Mouse (Mus musculus): ENCODE results near the gene Fam19a1. TPM values are rescaled to one million over a fixed set of nuclear protein-coding genes. Genes with fewer than 3 reads are reported as not detected.
A peak's percentile ranks its signal among the peaks of the same experiment; 100 is the strongest.

Fam19a1 gene
- polyA plus RNA-seq, 1 experiment from 2014 or later = 7.4 TPM

GRCm38 (mm10) chr6:96376773-96377172 lies 263.8 kb downstream of the Fam19a1 start:
- WGBS = 44% methylated on average over 3 of the region's 3 CpGs
- Histone ChIP-seq H3K9me3 (no peaks in the 10 kb centered on the region), H3K27ac (no peak overlapping the region), H3K4me3 (no peak overlapping the region), H3K9ac (no peak overlapping the region), H3K27me3 (no peaks in the 10 kb centered on the region), H3K4me1 (no peaks in the 10 kb centered on the region), H3K36me3 (no peaks in the 10 kb centered on the region), H3K4me2 (replicated peaks) (no peak overlapping the region)
- no peak for ATAC-seq (ENCODE audit: low FRiP score, low read depth)

GRCm38 (mm10) chr6:96379229-96379628 lies 266.3 kb downstream of the Fam19a1 start:
- Histone ChIP-seq H3K27me3 (no peaks in the 10 kb centered on the region), H3K9ac (no peak overlapping the region), H3K4me1 (no peaks in the 10 kb centered on the region), H3K36me3 (no peaks in the 10 kb centered on the region), H3K4me2 (replicated peaks) (no peak overlapping the region), H3K9me3 (no peaks in the 10 kb centered on the region), H3K4me3 (no peak overlapping the region), H3K27ac (no peak overlapping the region)
- 32% methylated on average over 4 of the region's 4 CpGs for WGBS
- ATAC-seq (ENCODE audit: low FRiP score, low read depth) = no peak

DNA sequence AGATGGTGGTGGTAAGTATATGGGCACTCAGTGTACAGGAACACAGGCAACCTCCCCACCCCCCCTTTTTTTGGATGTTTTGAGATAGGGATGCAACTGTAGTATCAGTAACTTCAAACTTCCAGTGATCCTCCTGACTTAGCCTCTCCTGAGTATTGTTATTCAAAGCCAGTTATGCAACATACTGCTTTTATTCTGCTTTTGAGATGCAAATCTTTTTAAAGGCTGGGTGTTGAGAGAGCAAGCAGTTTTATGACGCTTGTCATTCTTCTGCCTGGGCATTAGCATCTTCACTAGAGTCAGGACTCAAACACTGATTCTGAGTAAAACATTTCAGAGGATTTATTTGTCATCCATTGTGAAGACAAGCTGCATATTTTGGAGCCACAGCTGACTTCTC lies 271.5 kb downstream of the Fam19a1 start:
- no peak overlapping the region for H3K9ac ChIP-seq
- no peak overlapping the region for H3K4me2 ChIP-seq (replicated peaks)
- no peak overlapping the region for H3K27ac ChIP-seq
- H3K9me3 ChIP-seq = no peaks in the 10 kb centered on the region
- H3K4me1 ChIP-seq = no peaks in the 10 kb centered on the region
- H3K27me3 ChIP-seq = no peaks in the 10 kb centered on the region
- no peak overlapping the region for H3K4me3 ChIP-seq
- H3K36me3 ChIP-seq = no peaks in the 10 kb centered on the region
- WGBS = 70% methylated on average over 1 of the region's 1 CpGs
- no peak for ATAC-seq (ENCODE audit: low FRiP score, low read depth)

DNA sequence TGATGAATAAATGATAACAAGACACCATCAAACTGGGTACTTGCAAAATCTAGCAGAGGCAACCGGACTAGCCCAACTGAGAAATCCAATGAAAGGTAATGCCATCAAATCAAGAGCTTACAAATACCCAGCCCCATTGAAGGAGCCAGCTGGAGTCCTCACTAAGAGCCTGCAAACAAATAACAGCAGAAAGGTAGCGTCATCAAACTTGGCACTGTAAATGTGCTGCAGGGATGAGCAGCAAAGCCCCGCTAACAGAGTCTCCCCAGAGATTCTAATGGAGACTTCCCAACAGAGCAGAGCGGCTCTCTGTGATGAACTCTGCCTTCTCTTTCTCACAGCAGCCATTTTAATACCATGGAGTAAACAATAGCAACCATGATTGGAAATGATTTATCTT lies 305.9 kb downstream of the Fam19a1 start:
- Histone ChIP-seq H3K4me2 (replicated peaks) (no peak overlapping the region), H3K9me3 (no peaks in the 10 kb centered on the region), H3K36me3 (no peaks in the 10 kb centered on the region), H3K4me3 (no peak overlapping the region), H3K27ac (no peak overlapping the region), H3K27me3 (no peaks in the 10 kb centered on the region), H3K9ac (no peak overlapping the region), H3K4me1 (peaks cover 5% of the 10 kb centered on the region; the same call in 1 of the 2 replicates)
- no peak for ATAC-seq (ENCODE audit: low FRiP score, low read depth)
- WGBS = 89% methylated on average over 4 of the region's 4 CpGs

GRCm38 (mm10) chr6:96419704-96420382 lies 306.9 kb downstream of the Fam19a1 start:
- Histone ChIP-seq H3K27ac (no peak overlapping the region), H3K4me2 (replicated peaks) (no peak overlapping the region), H3K9ac (no peak overlapping the region), H3K9me3 (no peaks in the 10 kb centered on the region), H3K4me1 (peaks cover 5% of the 10 kb centered on the region; the same call in 1 of the 2 replicates), H3K27me3 (no peaks in the 10 kb centered on the region), H3K4me3 (no peak overlapping the region), H3K36me3 (no peaks in the 10 kb centered on the region)
- WGBS = 77% methylated on average over 5 of the region's 5 CpGs
- no peak for ATAC-seq (ENCODE audit: low FRiP score, low read depth)

GRCm38 (mm10) chr6:96420515-96420914 lies 307.6 kb downstream of the Fam19a1 start:
- Histone ChIP-seq H3K27me3 (no peaks in the 10 kb centered on the region), H3K4me1 (peaks cover 5% of the 10 kb centered on the region; the same call in 1 of the 2 replicates), H3K9me3 (no peaks in the 10 kb centered on the region), H3K9ac (no peak overlapping the region), H3K4me2 (replicated peaks) (no peak overlapping the region), H3K36me3 (no peaks in the 10 kb centered on the region), H3K27ac (no peak overlapping the region), H3K4me3 (no peak overlapping the region)
- peak; percentile 67; the same call in 1 of the 2 replicates for ATAC-seq (ENCODE audit: low FRiP score, low read depth)
- WGBS = 47% methylated on average over 2 of the region's 2 CpGs

- no peaks in the 10 kb centered on the region for H3K27me3 ChIP-seq
- H3K4me3 ChIP-seq = no peak overlapping the region
- no peak overlapping the region for H3K9ac ChIP-seq
- H3K9me3 ChIP-seq = no peaks in the 10 kb centered on the region
- no peaks in the 10 kb centered on the region for H3K4me1 ChIP-seq
- no peak overlapping the region for H3K4me2 ChIP-seq (replicated peaks)
- no peak for ATAC-seq (ENCODE audit: low FRiP score, low read depth)
- H3K27ac ChIP-seq = no peak overlapping the region
- no peaks in the 10 kb centered on the region for H3K36me3 ChIP-seq
- WGBS = 64% methylated on average over 6 of the region's 6 CpGs
These were observed 316.4 kb downstream of the Fam19a1 start for GRCm38 (mm10) chr6:96429390-96429789.

DNA sequence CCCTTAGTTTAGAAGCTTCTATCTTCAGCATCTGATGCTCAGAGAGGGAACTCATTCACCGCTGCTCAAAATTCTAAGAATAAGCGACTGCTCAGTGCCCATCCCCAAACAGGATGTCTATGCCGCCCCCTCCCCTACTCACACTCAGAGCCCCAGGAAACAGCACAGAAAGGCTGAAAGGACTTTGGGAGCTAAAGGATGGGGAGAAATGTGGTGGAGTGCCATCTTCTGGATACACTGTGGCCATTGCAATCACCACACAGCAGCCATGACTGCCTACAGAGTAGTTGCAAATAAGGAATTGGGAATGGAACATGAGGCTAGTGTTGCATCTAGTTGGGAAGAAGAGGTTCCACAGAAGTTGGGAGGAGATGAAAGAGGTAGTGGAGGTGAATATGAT lies 319.4 kb downstream of the Fam19a1 start:
- ATAC-seq (ENCODE audit: low FRiP score, low read depth) = no peak
- no peak overlapping the region for H3K9ac ChIP-seq
- H3K27ac ChIP-seq = no peak overlapping the region
- H3K9me3 ChIP-seq = no peaks in the 10 kb centered on the region
- WGBS = 70% methylated on average over 3 of the region's 3 CpGs
- peaks cover 5% of the 10 kb centered on the region; the same call in 1 of the 2 replicates for H3K4me1 ChIP-seq
- H3K36me3 ChIP-seq = no peaks in the 10 kb centered on the region
- H3K4me3 ChIP-seq = no peak overlapping the region
- no peak overlapping the region for H3K4me2 ChIP-seq (replicated peaks)
- H3K27me3 ChIP-seq = no peaks in the 10 kb centered on the region

GRCm38 (mm10) chr6:96433896-96434295 lies 320.9 kb downstream of the Fam19a1 start:
- H3K4me2 ChIP-seq (replicated peaks) = no peak overlapping the region
- H3K4me1 ChIP-seq = peaks cover 5% of the 10 kb centered on the region; the same call in 1 of the 2 replicates
- no peak overlapping the region for H3K4me3 ChIP-seq
- no peak overlapping the region for H3K27ac ChIP-seq
- no peak for ATAC-seq (ENCODE audit: low FRiP score, low read depth)
- 92% methylated on average over 1 of the region's 1 CpGs for WGBS
- no peaks in the 10 kb centered on the region for H3K9me3 ChIP-seq
- no peak overlapping the region for H3K9ac ChIP-seq
- no peaks in the 10 kb centered on the region for H3K36me3 ChIP-seq
- no peaks in the 10 kb centered on the region for H3K27me3 ChIP-seq

GRCm38 (mm10) chr6:96435545-96435944 lies 322.6 kb downstream of the Fam19a1 start:
- H3K9me3 ChIP-seq = no peaks in the 10 kb centered on the region
- no peak overlapping the region for H3K9ac ChIP-seq
- WGBS = 12% methylated on average over 2 of the region's 2 CpGs
- H3K27ac ChIP-seq = 0 out of 2 replicates have a peak overlapping the region, but pooled peaks have one; percentile 6
- H3K36me3 ChIP-seq = no peaks in the 10 kb centered on the region
- no peak overlapping the region for H3K4me3 ChIP-seq
- peaks cover 5% of the 10 kb centered on the region; the same call in 1 of the 2 replicates for H3K4me1 ChIP-seq
- no peak overlapping the region for H3K4me2 ChIP-seq (replicated peaks)
- ATAC-seq (ENCODE audit: low FRiP score, low read depth) = no peak
- no peaks in the 10 kb centered on the region for H3K27me3 ChIP-seq

GRCm38 (mm10) chr6:96437814-96438213 lies 324.9 kb downstream of the Fam19a1 start:
- Histone ChIP-seq H3K4me1 (peaks cover 5% of the 10 kb centered on the region; the same call in 1 of the 2 replicates), H3K36me3 (no peaks in the 10 kb centered on the region), H3K9me3 (no peaks in the 10 kb centered on the region), H3K4me2 (replicated peaks) (no peak overlapping the region), H3K27me3 (no peaks in the 10 kb centered on the region), H3K27ac (no peak overlapping the region), H3K4me3 (no peak overlapping the region), H3K9ac (no peak overlapping the region)
- WGBS = 35% methylated on average over 3 of the region's 3 CpGs
- peak; percentile 57; the same call in 1 of the 2 replicates for ATAC-seq (ENCODE audit: low FRiP score, low read depth)

DNA sequence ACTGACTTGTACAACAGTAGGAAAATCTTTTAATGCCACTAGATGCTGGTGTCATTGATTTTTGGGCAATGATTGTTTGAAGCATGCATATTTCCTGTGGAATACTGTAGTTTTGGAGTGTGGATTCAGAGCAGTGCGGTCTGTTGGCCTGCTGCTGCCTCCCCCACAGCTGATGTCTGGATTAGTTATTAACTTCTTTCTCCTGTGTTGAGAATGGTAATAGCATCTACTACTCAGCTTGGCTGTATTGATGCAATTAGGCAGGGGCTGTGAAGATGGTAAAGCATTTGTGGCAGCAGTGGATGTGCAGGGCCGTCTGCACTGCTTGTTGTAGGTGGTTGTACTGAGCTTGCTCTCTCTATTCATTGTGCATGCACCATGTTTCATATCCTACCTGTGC lies 326.5 kb downstream of the Fam19a1 start:
- Histone ChIP-seq H3K27me3 (no peaks in the 10 kb centered on the region), H3K4me3 (no peak overlapping the region), H3K9me3 (no peaks in the 10 kb centered on the region), H3K4me1 (peaks cover 5% of the 10 kb centered on the region; the same call in 1 of the 2 replicates), H3K36me3 (no peaks in the 10 kb centered on the region), H3K4me2 (replicated peaks) (no peak overlapping the region), H3K27ac (no peak overlapping the region), H3K9ac (no peak overlapping the region)
- no peak for ATAC-seq (ENCODE audit: low FRiP score, low read depth)
- WGBS = 59% methylated on average over 2 of the region's 2 CpGs

DNA sequence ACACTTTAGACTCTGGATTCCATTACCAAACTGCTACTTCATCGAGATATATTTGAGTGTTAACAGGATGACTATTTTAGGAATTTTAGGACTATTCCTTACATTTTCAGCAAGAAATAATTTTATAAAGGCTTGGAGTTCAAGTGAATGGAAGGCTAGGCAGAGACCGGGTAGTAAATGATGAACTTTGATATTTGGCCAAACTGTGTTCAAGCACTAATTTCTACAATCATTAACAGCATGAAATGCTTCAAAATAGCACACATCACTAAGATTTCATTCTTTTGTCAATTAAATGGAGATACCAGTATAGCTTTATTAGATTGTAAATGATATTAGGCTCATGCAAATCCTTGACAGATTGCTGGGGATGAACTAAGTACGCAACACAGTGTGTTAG lies 329.0 kb downstream of the Fam19a1 start:
- no peaks in the 10 kb centered on the region; the same call in 1 of the 2 replicates for H3K4me1 ChIP-seq
- 91% methylated on average over 3 of the region's 3 CpGs for WGBS
- H3K9me3 ChIP-seq = no peaks in the 10 kb centered on the region
- no peak overlapping the region for H3K27ac ChIP-seq
- H3K27me3 ChIP-seq = no peaks in the 10 kb centered on the region
- no peak for ATAC-seq (ENCODE audit: low FRiP score, low read depth)
- H3K4me3 ChIP-seq = no peak overlapping the region
- no peak overlapping the region for H3K4me2 ChIP-seq (replicated peaks)
- no peaks in the 10 kb centered on the region for H3K36me3 ChIP-seq
- no peak overlapping the region for H3K9ac ChIP-seq

Measured in limb, embryonic 13.5 days (tissue).